Mouse (Mus musculus) lung, adult 2 months (tissue): ENCODE results near the gene 4930451I11Rik. TPM values are rescaled to one million over a fixed set of nuclear protein-coding genes. Genes with fewer than 3 reads are reported as not detected.

Experiments used
- DNase-seq: peaks from one replicate; pipeline ENCODE4 v3.0.0; 2022
- H3K4me1 ChIP-seq: fragments of 200-500 bp; 2 replicates; pipeline ENCODE4 v1.6.1; 2011; ENCODE audit warnings: low read length; ENCODE audit not compliant: control insufficient read depth, insufficient read depth
- H3K4me3 ChIP-seq: fragments of 200-500 bp; replicated peaks from 2 replicates; pipeline ENCODE3; 2011; ENCODE audit warnings: low read depth, mild to moderate bottlenecking, control low read depth, low read length; ENCODE audit errors: extremely low read depth
- CTCF ChIP-seq: fragments of 200-500 bp; IDR thresholded peaks from 2 replicates; pipeline ENCODE4 v1.5.1; 2011; ENCODE audit warnings: mild to moderate bottlenecking, low read length, control low read depth; ENCODE audit not compliant: insufficient read depth
- POLR2A ChIP-seq: fragments of 200-500 bp; IDR thresholded peaks from 2 replicates; pipeline ENCODE4 v1.6.1; 2011; ENCODE audit warnings: low read depth, mild to moderate bottlenecking, control low read depth, low read length, borderline replicate concordance; ENCODE audit errors: extremely low read depth
- WGBS: fragments of 180-500 bp; shearing (Covaris S2); methylation state at CpG from one replicate; pipeline ENCODE4 v1.1.7; 2018; 5-methylcytosine and 5-hydroxymethylcytosine counted together
- polyA plus RNA-seq: library from polyadenylated mRNA; depleted of rRNA; stranded (reverse); fragments of >200 nt; gene quantifications from 2 replicates; pipeline ENCODE4 v1.2.3, GENCODE M21; 2012; rRNA removed

Gene 4930451I11Rik
- polyA plus RNA-seq, 1 experiment: not detected

GRCm38 (mm10) chr7:126791851-126792720 lies 39.4 kb downstream of the 4930451I11Rik start, which contains the start of gene Ppp4c:
Gene Ppp4c (minus strand): TSS chr7:126792496.
- TF ChIP-seq CTCF (no peak), POLR2A (peak; percentile 82)
- under 1% methylated on average over 83 of the region's 83 CpGs for WGBS
- Histone ChIP-seq H3K4me3 (peak within 1 kb of the TSS; percentile 71), H3K4me1 (peaks cover 6% of the 10 kb centered on the region)
- peak; percentile 93 for DNase-seq

GRCm38 (mm10) chr7:126789141-126789540 lies 42.3 kb downstream of the 4930451I11Rik start:
- DNase-seq: no peak
- WGBS: 76% methylated on average over 4 of the region's 4 CpGs
- Histone ChIP-seq H3K4me1 (peaks cover 6% of the 10 kb centered on the region; the same call in 1 of the 2 replicates), H3K4me3 (no peak overlapping the region)
- TF ChIP-seq POLR2A: no peak

- DNase-seq: no peak
- 86% methylated on average over 14 of the region's 14 CpGs for WGBS
- H3K4me1 ChIP-seq: peaks cover 6% of the 10 kb centered on the region; the same call in 1 of the 2 replicates
Measured at GRCm38 (mm10) chr7:126786142-126786541, 45.3 kb downstream of the 4930451I11Rik start.

DNA sequence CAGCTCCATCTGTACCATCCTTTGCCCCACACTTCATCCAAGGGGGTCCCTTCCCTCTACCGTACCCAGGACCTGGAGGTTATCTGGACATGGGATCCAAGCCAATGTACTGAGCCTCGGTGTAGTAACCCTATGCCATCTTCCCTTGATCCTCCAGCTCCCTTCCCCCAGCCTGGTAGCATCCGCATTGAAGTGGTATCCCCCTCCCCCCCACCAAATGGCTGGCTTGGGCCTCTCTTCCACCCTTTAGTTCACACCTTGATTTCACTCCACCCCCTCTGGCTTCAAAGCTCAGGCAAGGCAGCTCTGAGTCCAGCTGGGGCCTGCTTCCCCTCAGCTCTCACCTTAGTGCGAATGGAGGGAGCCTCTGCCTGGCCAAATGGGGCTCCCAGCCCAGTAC lies 46.4 kb downstream of the 4930451I11Rik start:
- DNase-seq: no peak
- TF ChIP-seq POLR2A (no peak), CTCF (no peak)
- 70% methylated on average over 4 of the region's 4 CpGs for WGBS

More at GRCm38 (mm10) chr7:126786142-126786541, 45.3 kb downstream of the 4930451I11Rik start:
- TF ChIP-seq POLR2A (no peak), CTCF (no peak)
- no peak overlapping the region for H3K4me3 ChIP-seq

GRCm38 (mm10) chr7:126784469-126784868 lies 47.0 kb downstream of the 4930451I11Rik start:
- H3K4me1 ChIP-seq: peaks cover 5% of the 10 kb centered on the region; the same call in 1 of the 2 replicates
- 79% methylated on average over 7 of the region's 7 CpGs for WGBS
- H3K4me3 ChIP-seq: no peak overlapping the region
- no peak for DNase-seq
- no peak for TF ChIP-seq CTCF
- no peak for TF ChIP-seq POLR2A

More for the DNA sequence above, 46.4 kb downstream of the 4930451I11Rik start:
- Histone ChIP-seq H3K4me1 (peaks cover 5% of the 10 kb centered on the region; the same call in 1 of the 2 replicates), H3K4me3 (no peak overlapping the region)

- TF ChIP-seq CTCF: no peak
- TF ChIP-seq POLR2A: no peak
- WGBS: 77% methylated on average over 13 of the region's 13 CpGs
- Histone ChIP-seq H3K4me3 (no peak overlapping the region), H3K4me1 (peaks cover 19% of the 10 kb centered on the region)
- no peak for DNase-seq
Measured at GRCm38 (mm10) chr7:126782693-126783092, 48.7 kb downstream of the 4930451I11Rik start.

DNA sequence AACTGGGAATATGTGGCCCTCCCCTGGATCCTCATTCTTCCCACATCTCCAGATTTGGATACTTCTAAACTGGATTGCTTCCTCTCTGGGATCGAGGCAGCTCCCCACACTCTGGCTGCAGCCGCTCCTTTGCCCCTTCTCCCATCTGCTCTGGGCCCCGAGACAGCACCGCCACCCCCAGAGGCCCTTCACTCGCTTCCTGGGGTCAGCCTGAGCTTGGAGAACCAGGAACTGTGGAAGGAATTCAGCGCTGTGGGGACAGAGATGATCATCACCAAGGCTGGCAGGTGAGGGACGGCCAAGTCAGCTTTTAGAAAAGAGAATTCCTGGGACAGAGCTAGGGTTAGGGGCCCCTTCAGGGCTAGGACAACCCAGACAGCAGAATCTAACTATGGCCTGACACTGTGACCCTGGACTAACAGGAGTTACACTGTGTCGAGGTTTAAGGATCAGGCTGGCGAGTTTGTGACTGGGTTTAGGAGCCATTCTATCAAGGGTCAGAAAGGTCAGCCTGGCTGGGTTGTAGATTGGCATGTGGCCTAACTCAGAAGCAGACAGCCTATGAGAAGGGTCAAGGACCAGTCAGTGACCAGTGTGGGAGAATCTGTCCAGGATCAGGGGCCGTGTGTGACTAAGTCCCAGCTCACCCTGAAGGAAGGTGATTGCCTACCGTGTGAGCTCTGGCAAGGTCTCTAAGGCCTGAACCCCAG lies 49.6 kb downstream of the 4930451I11Rik start:
- 57% methylated on average over 11 of the region's 11 CpGs for WGBS
- H3K4me3 ChIP-seq: no peak overlapping the region
- TF ChIP-seq CTCF: no peak
- no peak for TF ChIP-seq POLR2A
- peaks cover 21% of the 10 kb centered on the region for H3K4me1 ChIP-seq
- no peak for DNase-seq

DNA sequence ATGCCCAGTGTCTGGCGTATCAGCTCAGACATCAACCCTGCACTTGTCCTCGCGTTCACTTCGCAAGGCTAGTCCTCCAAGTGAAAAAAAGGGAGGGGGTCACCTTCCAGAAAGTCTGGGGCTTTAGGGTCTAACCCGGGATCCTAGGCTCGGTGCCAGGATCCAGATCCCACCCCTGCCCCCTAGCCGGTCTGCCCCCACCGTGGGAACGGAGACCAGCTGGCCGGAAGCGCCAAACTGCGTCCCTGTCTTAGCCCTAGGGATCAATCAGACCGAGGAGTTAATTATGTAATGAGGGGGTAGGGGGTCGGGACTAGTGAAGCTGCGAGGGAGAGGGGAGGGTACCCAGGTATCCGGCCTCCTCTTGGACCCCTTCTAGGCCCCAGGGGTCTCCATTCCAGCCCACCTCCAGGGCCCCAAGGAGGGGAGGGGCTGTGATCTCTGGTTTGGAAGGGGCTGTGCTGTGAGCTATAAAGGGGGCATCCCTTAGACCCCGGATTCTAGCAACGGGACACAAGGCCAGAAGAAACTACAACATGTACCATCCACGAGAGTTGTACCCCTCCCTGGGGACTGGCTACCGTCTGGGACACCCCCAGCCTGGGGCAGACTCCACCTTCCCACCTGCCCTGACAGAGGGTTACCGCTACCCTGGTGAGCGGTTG lies 50.3 kb downstream of the 4930451I11Rik start, which contains the start of gene Tbx6:
TSS of gene Tbx6 (plus strand) at position 513 of the 665 bp plus-strand sequence.
- H3K4me3 ChIP-seq: peak within 1 kb of the TSS; percentile 31
- no peak for DNase-seq
- no peak for TF ChIP-seq CTCF
- TF ChIP-seq POLR2A: peak; percentile 38; the same call in 1 of the 2 replicates
- peaks cover 21% of the 10 kb centered on the region for H3K4me1 ChIP-seq
- 14% methylated on average over 22 of the region's 22 CpGs for WGBS

Other genes with a start within 250 kb of the 4930451I11Rik start
- gene Apobr, start 246.7 kb downstream of the 4930451I11Rik start, polyA plus RNA-seq: 17.6 and 18.1 TPM in 2 replicates
- 63.8 and 104 TPM in 2 replicates for gene Cln3, start 245.8 kb downstream of the 4930451I11Rik start, polyA plus RNA-seq
- 0.43 and 0.79 TPM in 2 replicates for gene Il27, start 236.7 kb downstream of the 4930451I11Rik start, polyA plus RNA-seq
- gene Nupr1, start 200.8 kb downstream of the 4930451I11Rik start, polyA plus RNA-seq: 48.1 and 102 TPM in 2 replicates
- gene Sgf29, start 182.3 kb downstream of the 4930451I11Rik start, polyA plus RNA-seq: 36.4 and 43.4 TPM in 2 replicates
- gene Sult1a1, start 155.2 kb downstream of the 4930451I11Rik start, polyA plus RNA-seq: 55.6 and 69.2 TPM in 2 replicates
- 38.2 and 39.6 TPM in 2 replicates for gene Bola2, start 136.2 kb downstream of the 4930451I11Rik start, polyA plus RNA-seq
- gene Slx1b, start 135.9 kb downstream of the 4930451I11Rik start, polyA plus RNA-seq: 23.4 and 27.7 TPM in 2 replicates
- gene Coro1a, start 123.9 kb downstream of the 4930451I11Rik start, polyA plus RNA-seq: 208 and 229 TPM in 2 replicates
- 500 and 548 TPM in 2 replicates for gene Mapk3, start 72.0 kb downstream of the 4930451I11Rik start, polyA plus RNA-seq
- 18.4 and 35.7 TPM in 2 replicates for gene Gdpd3, start 65.3 kb downstream of the 4930451I11Rik start, polyA plus RNA-seq
- gene Ypel3, start 54.7 kb downstream of the 4930451I11Rik start, polyA plus RNA-seq: 390 and 597 TPM in 2 replicates
- gene Tbx6, start 50.2 kb downstream of the 4930451I11Rik start, polyA plus RNA-seq: 8.7 and 9.5 TPM in 2 replicates
- 135 and 156 TPM in 2 replicates for gene Ppp4c, start 39.1 kb downstream of the 4930451I11Rik start, polyA plus RNA-seq
- 11.9 and 13.3 TPM in 2 replicates for gene Fam57b, start 34.0 kb downstream of the 4930451I11Rik start, polyA plus RNA-seq
- gene Doc2a, start 15.8 kb upstream of the 4930451I11Rik start, polyA plus RNA-seq: 0.22 and 0.74 TPM in 2 replicates
- 6.2 and 7.5 TPM in 2 replicates for gene Hirip3, start 30.3 kb upstream of the 4930451I11Rik start, polyA plus RNA-seq
- 66.0 and 68.9 TPM in 2 replicates for gene Ino80e, start 30.7 kb upstream of the 4930451I11Rik start, polyA plus RNA-seq
- gene Taok2, start 53.1 kb upstream of the 4930451I11Rik start, polyA plus RNA-seq: 174 and 210 TPM in 2 replicates
- 83.6 and 92.9 TPM in 2 replicates for gene Tmem219, start 91.3 kb upstream of the 4930451I11Rik start, polyA plus RNA-seq
- gene Kctd13, start 97.2 kb upstream of the 4930451I11Rik start, polyA plus RNA-seq: 22.4 and 24.5 TPM in 2 replicates
- not detected in 2 replicates for gene Asphd1, start 117.9 kb upstream of the 4930451I11Rik start, polyA plus RNA-seq
- 1.0 TPM in 2 replicates for gene Sez6l2, start 118.9 kb upstream of the 4930451I11Rik start, polyA plus RNA-seq
- 321 and 332 TPM in 2 replicates for gene Cdipt, start 144.3 kb upstream of the 4930451I11Rik start, polyA plus RNA-seq
- gene Cdiptos, start 144.5 kb upstream of the 4930451I11Rik start, polyA plus RNA-seq: 2.0 and 3.3 TPM in 2 replicates
- 82.2 and 125 TPM in 2 replicates for gene Mvp, start 183.0 kb upstream of the 4930451I11Rik start, polyA plus RNA-seq
- 2.6 and 2.8 TPM in 2 replicates for gene Pagr1b, start 184.8 kb upstream of the 4930451I11Rik start, polyA plus RNA-seq
- 5.7 and 7.5 TPM in 2 replicates for gene Pagr1a, start 185.7 kb upstream of the 4930451I11Rik start, polyA plus RNA-seq
- gene Gm42742, start 189.5 kb upstream of the 4930451I11Rik start, polyA plus RNA-seq: 26.5 and 38.8 TPM in 2 replicates
- gene Prrt2, start 189.6 kb upstream of the 4930451I11Rik start, polyA plus RNA-seq: 8.1 and 9.8 TPM in 2 replicates
- 131 and 194 TPM in 2 replicates for gene Maz, start 195.4 kb upstream of the 4930451I11Rik start, polyA plus RNA-seq
- gene Kif22, start 210.8 kb upstream of the 4930451I11Rik start, polyA plus RNA-seq: 0.78 and 1.3 TPM in 2 replicates